Mouse (Mus musculus) thymus, postnatal 10 days (tissue): ENCODE data around the gene Reln.
A peak's percentile ranks its signal among the peaks of the same experiment; 100 is the strongest.

Source experiments
- DNase-seq, 2 experiments: peaks; one replicate each; pipeline ENCODE4 v3.0.0; 2021; ENCODE audit warnings: low spot score in 2 of 2

Gene Reln

DNA sequence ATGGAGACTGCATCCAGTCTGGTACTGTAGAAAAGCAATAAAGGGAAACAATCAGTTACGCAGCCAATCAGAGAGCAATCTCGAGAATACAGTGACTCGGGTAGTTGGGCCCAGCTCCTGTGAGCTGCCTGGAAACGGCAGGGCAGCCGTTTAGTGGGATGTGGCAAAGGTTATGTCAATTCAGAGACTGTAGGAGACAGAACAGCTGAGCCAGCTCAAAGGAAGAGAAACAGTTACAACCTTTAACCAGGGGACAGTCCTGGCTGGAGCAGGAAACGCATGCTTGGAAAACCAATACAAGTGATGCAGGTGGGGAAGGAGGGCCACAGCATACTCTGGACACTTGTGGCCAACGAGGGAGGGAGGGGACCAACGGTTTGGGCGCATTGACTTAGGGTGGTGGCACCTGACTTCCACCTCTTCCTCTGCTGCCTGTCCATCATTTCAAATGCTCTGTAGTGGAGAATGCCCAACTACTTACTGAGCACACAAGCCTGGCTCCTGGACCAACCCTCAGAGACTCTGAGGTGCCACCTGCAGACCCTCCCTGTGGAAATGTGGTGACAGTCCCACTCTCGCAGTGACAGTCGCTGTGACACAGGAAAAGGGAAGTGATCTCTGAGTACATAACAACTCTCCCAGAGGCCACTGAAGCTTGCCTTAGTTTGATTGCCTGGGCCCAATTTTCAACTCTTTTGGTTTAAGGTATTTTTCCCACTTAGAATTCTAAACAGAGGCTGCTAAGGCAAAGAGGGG is 337.0 kb downstream of the Reln start:
- no peak for DNase-seq

DNA sequence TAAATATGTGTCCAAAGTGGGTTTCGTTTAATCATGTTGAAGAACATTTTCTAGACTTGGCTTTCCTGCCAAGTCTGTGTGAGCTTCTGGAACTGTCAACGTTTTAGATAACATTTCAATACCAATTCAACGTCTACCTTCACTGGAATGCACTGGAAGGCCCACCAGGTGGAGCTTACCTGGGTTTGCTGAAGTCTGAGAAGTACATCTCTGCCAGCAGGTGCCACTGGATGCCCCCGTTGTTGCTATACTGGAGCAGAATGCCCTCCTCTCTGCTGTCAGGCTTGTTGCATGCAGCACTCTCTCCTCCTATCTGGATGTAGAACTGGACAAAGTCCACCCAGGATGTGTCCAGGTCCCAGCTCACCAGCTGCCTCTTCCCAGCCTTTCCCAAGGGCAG is 340.6 kb downstream of the Reln start:
- no peak for DNase-seq

DNA sequence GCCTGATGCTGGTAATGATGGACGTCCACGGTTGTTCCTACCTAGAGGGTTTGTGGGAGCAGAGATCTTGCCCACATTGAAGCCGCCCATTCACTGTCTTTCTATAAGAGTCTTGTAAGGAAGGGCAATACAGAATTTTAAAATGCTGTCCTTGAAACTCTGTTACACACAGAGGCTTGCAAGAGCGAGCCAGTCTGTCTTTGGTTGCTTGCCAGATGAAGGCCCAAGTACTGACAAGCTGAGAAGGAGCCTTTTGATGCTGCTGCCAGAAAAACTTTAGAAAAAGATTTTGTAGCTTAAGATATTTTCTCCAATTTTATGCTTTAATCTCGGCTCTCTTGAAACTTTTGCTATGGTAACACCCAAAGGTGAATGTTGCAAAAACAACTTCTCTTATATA is 356.8 kb downstream of the Reln start:
- no peak for DNase-seq

DNA sequence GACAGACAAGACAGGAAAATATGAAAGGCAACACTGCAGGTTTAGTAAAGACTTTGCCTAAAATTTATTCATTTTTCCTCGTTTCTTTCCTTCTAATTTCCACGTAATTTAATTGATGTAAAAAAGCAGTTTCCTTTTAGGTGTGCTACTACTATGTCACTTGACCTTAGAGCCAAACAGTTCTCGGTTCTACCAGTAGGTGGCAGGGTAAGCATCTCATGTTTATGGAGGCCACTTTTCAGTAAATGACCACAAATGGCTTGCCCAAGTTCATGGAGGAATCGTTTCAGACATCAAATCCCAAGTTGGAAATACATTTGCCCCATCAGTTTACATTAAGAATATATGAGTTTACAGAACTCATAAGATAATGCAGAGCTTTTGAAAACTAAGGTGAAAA is 358.2 kb downstream of the Reln start:
- peak in 1 of 2 experiments; percentile 12 for DNase-seq

DNA sequence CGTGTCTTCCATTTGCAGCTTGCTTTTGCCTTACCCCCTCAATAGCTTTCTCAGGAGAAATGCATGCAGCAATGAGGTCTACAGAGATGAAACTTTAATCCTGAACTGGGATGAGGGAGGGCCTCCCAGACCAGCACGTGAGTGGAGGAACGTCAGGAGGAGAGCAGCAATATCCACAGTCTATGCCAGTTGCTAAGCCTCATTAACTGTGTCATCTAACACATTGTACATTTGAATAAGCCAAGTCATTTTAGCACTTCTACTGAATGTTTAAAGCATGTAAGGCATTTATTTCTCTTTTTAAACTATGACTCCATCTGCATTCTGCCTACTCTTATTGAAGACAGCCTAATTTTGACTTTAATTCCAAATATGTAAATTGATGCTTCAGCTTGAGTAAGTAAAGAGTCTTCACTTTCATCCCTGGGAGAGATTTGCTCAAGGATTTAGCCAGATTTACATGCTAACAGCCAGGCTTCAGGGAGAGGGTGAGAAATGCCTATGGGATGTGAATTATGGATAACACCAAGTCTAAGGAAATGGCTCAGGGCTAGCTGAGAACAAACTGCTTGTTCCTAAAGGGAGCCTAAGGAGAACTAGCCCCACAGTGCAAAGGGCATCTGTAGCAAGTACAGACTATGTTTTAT is 361.4 kb downstream of the Reln start:
- no peak for DNase-seq

DNA sequence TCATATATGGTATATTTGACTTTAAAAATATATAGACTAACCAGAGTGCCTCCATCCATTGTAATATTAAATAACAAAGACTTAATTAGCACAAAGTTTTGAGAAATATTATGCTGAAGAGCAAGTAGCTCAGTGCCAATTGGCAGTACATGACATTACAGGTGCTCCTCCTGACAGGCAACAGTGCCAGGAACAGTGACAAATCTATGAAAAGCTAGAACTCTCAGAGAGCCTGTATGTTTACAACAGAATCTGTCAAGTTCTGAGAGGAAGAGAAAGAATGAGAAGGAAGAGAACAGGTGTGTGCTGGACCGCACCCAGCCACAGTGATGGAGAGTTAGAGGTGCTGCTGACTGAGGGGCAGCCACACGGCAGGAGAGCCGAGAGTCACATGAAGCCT is 363.3 kb downstream of the Reln start:
- DNase-seq = no peak

DNA sequence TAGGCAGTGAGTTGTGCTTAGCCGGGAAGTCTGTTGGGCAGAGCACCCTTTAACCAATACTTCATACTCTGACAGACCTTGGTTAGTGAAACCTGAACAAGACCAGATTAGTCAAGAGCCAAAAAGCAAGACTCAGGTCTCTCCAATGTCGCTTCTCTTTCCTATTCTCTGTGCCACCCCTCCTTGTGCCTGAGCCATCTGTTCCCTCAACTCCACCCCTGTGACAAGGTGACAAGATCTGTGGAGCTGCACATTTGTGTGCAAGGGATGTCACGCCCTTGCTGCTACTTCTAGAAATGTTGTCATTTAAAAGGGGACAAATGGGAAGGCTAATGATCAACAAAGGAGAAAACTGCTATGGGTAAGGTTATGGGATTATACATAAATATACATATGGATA is 364.0 kb downstream of the Reln start:
- no peak for DNase-seq

DNA sequence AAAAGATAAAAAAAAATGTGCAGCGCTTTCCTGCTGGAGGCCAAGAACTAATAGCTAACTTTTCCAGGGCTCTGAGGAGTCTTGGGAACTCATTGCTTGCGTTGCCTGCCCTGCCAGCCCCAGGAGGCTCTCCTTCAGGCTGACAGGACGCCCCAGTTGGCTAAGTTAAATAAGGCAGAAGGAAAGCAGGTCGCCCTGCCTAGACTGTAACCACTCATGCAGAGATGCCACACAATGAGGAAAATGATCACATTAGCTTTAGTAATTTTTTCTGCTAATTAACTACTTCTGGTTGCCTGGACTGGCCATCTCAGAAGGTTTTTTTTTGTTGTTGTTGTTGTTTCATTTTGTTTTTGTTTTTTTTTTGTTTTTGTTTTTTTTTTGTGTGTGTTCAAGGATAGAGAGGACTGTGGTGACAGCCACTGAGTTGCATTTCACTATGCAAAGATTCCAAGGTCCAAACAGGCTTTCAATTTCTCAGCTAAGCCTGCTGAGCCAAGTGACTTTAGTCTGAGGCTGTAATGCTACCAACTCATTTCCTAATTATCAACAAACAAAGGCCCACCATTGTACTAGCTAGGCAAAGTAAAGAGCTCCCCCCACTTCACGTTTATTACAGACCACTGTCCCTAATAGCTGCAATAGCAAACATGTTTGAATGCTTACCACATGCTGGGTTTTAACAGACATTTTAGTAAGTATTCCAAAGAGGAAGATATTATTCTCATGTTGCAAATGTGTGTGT is 371.1 kb downstream of the Reln start:
- DNase-seq = no peak

DNA sequence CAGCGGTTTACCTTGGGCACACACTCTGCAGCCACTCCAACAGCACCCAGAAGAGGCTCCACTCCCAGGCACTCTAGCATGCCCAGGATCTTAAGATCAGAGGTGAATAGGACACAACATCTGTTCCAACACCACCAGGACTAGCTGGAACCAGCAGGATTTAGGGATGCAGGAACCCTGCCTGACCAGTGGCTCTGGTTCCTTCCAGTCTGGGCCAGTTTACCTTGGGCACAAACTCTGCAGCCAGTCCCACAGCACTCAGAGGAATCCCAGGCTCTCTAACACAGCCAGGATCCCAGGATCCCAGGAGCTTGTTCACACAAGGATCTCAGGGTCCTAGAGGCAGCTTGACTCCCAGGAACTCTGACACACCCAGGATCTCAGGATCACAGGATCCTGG is 382.7 kb downstream of the Reln start:
- DNase-seq = no peak

DNA sequence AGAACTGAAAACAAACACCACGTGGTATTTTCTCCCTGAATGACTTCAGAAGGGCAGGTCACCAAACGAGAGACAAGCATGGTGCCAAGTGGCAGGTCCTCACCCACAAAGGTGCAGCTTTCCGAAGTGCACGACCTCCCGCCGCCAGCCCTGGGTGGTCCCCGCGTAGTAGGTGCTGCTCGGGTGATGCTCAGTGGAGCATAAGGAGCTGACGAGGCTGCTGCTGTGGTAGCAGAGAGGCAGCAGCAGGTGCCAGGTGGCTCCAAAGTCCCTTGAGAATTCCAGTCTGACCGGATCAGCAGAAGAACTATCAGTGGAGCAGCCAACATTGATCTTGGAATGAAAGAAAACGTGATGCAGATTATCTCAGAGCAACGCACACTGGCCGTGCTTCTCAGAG is 384.4 kb downstream of the Reln start:
- no peak for DNase-seq

DNA sequence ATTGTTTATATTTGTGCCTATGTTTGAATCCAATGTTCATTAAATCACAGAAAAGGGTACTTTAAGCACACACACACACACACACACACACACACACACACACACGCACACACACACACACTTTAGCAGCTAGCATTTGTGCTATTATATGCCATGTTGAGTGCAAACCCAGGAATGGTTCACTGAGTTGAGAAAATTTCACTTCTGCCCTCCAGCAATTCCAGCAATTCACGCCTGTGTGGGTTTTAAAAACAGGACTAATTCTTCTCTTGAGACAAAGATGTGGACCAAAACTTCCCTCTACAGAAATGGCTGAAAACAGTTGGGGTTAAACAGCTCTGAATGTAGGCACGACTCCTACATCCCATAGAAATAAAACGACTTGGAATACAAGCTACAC is 386.9 kb downstream of the Reln start:
- no peak for DNase-seq

DNA sequence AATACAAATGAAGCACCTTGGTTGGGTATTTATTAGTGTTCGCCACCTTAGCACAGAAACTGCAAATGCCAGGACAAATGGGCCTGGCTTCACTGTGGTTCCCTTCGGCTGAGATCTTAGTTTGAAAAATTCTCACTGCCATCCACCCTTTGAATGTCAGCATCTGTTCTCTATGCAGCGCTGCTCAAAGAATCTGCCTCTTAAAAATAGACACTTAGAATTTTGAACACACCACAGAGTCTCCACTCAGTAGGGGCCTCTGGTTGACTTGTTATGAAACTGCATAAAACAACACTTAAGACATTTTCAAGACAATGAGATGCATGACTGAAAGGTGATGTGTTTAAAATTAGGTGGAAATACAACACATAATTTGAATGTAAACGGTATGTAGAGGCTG is 387.4 kb downstream of the Reln start:
- DNase-seq = no peak

DNA sequence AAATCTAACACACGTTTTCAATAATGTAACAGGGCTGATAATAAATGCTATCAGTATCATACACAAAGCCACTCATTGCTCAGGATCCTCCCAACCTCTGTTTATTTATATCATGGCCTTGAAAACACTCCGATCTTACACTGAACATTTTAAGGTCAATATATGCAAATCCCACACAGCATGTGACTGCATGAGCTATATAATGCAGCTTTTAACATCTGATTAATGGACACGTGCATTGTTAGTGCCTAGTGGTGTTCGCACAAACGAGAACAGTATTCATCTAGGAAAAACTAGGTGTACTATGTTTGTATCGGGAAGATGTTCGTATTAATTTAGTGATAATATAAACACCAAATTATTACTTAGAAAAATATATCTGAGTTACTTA is 395.0 kb downstream of the Reln start:
- no peak for DNase-seq

DNA sequence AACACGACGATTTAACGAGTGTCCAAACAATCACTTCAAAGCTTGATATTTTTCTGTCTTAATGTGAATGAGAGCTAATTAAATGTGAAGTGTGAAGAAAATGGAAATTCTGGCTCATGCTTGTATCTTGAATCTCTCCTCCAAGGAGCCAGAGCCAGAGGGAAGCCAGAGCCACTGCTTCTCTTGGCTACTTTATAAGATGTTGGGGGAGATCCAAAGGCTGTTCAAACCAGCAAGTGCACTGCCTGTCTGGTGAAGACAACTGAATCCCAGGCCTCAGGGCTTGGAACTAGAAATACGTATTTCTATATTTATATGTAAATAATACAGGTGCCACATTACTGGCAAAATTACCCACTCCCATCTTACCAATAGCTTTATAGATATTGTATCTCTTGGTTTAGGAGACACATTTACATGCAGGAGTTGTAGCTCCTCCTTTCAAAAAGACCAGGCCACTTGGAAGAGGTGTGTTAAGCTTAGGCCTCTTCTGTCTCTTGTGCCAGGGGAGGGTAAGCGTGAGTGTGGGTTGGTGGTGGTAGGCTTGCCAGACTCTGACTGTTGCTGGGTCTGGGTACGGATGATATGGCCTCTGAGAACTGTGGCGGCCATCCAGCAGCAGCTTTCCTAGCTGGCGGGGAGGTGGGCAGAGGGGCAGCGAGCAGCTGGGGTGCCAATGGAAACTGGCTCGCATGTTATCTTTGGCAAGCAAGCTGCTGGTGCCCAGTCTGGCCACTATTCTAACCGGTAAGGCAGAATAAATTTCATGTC is 395.6 kb downstream of the Reln start:
- no peak for DNase-seq

DNA sequence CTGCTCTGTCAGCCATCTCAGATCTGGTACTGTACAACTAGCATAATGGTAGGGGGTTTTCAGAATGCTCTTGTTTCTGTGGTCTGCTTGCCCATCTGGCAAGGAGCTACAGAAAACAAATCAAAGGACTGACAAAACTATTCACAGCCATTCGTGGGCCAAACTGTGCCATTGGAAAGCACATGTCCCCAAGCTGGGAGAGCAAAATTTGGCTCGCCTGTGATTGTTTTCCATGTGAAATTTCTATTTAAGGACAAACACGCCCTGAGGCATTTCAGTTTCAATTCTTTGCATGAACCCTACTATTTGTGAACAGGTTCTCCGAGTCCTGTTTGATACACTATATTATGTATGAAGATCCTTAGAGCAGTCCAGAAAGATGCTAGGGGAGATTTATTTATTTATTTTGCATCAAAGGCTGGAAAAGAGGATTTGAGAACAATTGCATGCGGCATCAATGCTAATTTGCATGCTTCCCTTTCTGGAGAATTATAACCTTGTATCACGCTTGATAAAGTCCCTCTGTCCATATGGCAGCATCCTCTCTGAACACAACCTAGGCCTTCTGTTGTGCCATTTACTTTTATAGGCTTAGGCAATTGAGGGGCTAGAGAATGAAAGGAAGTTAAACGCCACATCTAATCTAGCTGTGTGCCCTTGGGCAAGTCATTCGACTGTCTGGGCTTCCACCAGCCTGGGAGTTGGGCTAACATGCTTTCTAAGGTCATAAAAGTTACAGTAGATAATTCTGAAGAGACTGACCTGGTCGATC is 396.7 kb downstream of the Reln start:
- no peak for DNase-seq

DNA sequence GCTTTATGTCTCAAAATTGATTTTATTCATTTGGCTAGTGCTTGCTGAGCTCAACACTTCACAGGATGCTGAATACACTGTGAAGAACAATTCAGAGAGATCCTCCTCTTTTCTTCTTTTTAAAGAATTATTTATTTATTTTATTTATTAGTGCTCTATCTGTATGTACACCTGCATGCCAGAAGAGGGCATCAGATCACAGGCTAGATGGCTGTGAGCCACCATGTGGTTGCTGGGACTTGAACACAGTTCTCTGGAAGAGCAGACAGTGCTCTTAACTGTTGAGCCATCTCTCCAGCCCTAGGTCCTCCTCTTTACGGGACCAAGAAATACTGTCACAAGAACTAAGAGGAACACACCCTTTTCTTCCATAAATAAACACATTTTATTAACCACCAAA is 399.9 kb downstream of the Reln start:
- DNase-seq = no peak

DNA sequence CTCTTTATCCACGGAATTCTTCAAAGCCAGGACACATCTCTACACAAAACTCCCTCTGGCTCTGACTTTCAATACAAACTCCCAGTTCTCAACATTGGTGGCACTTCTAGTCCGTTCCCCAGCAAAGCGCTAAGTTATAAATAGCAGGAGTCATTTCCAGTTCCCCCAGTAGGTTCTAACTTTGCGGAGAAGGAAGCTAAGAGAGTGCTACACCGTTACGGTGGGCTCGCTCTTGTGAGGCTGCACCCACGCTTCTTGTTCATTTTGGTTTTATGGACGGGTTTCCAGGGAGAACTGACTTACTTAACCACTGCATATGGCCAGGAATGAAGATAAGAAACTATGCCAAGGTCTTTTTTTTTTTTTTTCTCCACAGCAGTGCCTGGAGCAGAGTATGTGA is 405.1 kb downstream of the Reln start:
- no peak for DNase-seq

DNA sequence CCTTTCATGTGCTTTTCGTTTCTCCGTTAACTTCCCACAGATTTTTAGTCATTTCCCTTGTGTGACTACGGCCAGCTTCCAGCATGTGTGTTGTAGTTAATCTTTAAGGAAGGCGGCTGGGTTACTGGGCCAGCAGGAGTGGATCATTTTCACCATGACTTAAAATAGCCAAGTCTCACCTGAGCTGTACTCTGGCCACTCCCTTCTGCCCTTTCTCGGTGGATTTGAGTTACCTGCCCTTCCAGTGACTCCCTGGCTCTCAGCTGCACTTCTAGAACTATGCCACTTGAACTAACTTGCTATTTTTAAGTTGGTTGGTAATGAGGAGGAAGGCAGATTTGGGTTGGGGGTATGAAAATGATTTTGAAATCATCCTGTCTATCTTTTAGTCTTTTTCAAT is 406.4 kb downstream of the Reln start:
- DNase-seq = no peak

DNA sequence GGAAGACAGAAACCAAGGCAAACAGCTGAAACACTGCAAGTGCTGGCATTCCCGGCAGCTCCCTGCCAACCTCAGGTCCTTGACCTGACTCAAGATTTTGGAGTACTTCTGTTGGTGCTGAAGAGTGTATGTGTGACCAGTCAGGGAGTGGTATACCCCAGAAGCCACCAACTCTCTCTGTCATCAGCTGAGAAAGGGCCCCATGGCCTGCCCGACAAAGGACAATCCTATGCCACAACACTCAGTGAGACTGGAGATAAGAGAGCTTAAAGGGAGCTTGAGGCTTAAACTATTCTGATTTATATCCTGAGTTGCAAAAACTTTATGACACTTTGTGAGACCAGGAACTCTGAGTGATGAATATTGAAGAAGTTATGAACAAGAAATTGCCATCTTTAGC is 407.9 kb downstream of the Reln start:
- no peak for DNase-seq

DNA sequence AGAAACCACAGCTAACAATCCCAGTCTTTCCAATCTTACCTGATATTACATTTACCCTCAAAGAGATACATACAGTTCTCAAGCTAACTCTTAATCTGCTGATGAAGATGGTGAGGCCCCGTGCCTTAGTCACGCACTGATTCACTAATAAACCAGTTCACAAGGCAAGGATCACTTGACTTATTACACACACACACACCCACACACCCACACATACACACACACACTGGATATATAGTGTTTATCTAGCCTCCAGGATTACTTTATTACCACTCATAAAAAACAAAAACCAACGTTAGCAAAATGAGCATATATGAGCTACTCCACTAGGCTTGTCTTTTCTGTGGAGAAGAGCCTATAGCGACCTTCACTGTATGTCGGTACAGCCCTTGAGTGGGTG is 408.4 kb downstream of the Reln start:
- DNase-seq = no peak

DNA sequence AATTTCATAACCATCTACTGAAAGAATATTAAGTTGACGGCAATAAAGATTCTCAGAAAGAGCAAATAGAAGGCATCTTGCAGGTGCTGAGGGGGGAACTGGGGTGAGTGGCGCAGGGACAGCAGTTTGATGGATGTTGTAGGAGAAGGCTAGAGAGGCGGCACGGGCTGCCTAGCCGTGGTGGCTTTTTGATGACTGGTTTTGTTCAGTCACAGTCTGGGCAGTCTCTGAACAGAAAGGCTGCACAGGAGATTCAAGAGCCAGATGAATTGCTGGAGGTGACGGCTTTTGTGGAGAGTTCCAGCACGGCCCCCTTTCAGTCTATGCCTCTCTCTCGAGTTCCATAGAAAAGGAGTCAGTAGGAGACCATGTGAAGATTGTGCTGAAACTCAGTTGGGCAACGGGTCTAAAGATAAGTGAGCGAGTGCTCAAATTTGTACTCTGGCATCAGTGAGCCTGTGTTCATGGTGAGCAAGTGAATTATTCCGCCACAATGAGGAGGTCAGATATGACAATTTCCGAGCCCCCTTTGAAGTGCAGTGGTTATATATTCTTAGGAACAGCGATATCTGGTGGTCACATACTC is 409.6 kb downstream of the Reln start:
- DNase-seq = no peak
